Mouse (Mus musculus) forebrain, postnatal 0 days (tissue): ENCODE results near the gene Mrm1. TPM values are rescaled to one million over a fixed set of nuclear protein-coding genes. Genes with fewer than 3 reads are reported as not detected.
"Not testable (repeated sequence)": the region's sequence is repeated elsewhere in the genome, so short reads cannot be mapped to it uniquely, and the experiment has no call there.

Experiments used
- ATAC-seq: fragments of 200-750 bp; cut with Nextera tagmentation; 2 replicates; pipeline ENCODE4 v1.8.0; 2017; ENCODE audit warnings: mild to moderate bottlenecking, moderate library complexity
- DNase-seq: peaks from one replicate; pipeline ENCODE4 v3.0.0-alpha.2; 2015
- H3K27ac ChIP-seq: fragments of 300-500 bp; sonication (generic); 2 replicates; pipeline ENCODE4 v1.5.1; 2014; ENCODE audit warnings: low read depth, mild to moderate bottlenecking, antibody characterized with exemption, low read length, moderate library complexity, mixed read lengths
- H3K27me3 ChIP-seq: fragments of 300-500 bp; sonication (generic); 2 replicates; pipeline ENCODE4 v1.6.1; 2014; ENCODE audit warnings: mild to moderate bottlenecking, low read length, mixed read lengths; ENCODE audit not compliant: insufficient read depth
- H3K36me3 ChIP-seq: fragments of 300-500 bp; sonication (generic); 2 replicates; pipeline ENCODE4 v1.6.1; 2014; ENCODE audit warnings: mild to moderate bottlenecking, moderate library complexity; ENCODE audit not compliant: insufficient read depth
- H3K4me1 ChIP-seq: fragments of 300-500 bp; sonication (generic); 2 replicates; pipeline ENCODE4 v1.6.1; 2014; ENCODE audit warnings: antibody characterized with exemption; ENCODE audit not compliant: insufficient read depth
- H3K4me2 ChIP-seq: fragments of 300-500 bp; sonication (generic); 2 replicates; pipeline ENCODE4 v1.6.1; 2014; ENCODE audit warnings: low read depth, mild to moderate bottlenecking, moderate library complexity
- H3K4me3 ChIP-seq: fragments of 300-500 bp; sonication (generic); 2 replicates; pipeline ENCODE4 v1.5.1; 2014; ENCODE audit warnings: low read depth, low read length, mixed read lengths
- H3K9ac ChIP-seq: fragments of 300-500 bp; sonication (generic); 2 replicates; pipeline ENCODE4 v1.6.1; 2014; ENCODE audit warnings: mild to moderate bottlenecking
- H3K9me3 ChIP-seq: fragments of 300-500 bp; sonication (generic); 2 replicates; pipeline ENCODE4 v1.6.1; 2016; ENCODE audit warnings: low read length
- CTCF ChIP-seq: sonication (generic); IDR thresholded peaks from 2 replicates; pipeline ENCODE4 v1.5.1; 2016; ENCODE audit warnings: antibody characterized with exemption, control low read depth, low read depth
- WGBS: fragments of 180-500 bp; shearing (Covaris S2); extraction: QIAGEN DNeasy Blood & Tissue Kit; methylation state at CpG from one replicate; pipeline ENCODE4 v1.1.7; 2014; 5-methylcytosine and 5-hydroxymethylcytosine counted together
- polyA plus RNA-seq: library from polyadenylated mRNA; unstranded; fragments of >200 nt; fragmentation: Nextera tagmentation; extraction: Ambion mirVana; gene quantifications from 2 replicates; pipeline ENCODE4 v1.2.1, GENCODE M21; 2015
- total RNA-seq: library from RNA; depleted of rRNA; stranded (reverse); fragments of >200 nt; gene quantifications from 2 replicates; pipeline ENCODE4 v1.2.3, GENCODE M21; 2014

Mrm1 gene
- total and polyA plus RNA-seq, 2 experiments from 2014 or later = 12.8 to 14.6 TPM

DNA sequence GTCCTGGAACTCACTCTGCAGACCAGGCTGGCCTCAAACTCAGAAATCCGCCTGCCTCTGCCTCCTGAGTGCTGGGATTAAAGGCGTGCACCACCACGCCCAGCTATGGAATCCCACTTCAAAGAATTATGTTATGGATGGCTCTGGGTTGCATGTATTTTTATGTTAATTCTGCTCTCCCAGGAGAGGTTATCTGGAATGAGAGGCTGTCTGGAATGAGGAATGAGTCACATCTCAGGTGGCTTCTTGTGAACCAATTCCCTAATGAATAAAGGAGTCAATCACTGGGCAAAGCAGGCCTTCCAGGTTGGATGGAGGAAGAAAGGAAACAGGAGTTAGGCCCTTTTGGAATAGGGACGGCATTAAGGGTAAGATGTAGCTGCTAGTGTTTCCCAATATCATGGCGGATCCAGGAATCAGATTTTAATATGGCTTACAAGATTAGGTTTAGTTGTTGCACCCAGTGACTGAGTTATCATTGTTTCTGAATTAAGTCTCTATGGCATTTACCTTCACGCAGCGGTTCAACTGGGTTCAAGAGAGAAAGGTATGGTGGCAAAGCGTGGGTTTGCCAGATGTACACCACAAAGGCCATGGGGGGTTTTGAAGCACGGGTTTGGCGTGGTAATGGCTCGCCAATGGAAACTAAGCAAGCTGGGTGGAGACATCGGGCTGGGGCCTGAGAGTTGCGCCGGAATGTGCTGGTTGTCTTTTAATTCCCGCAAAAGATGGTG is 27.6 kb upstream of the Mrm1 start:
- H3K27me3 ChIP-seq = no peaks in the 10 kb centered on the region
- no peaks in the 10 kb centered on the region for H3K4me1 ChIP-seq
- H3K27ac ChIP-seq = no peak overlapping the region
- no peak for TF ChIP-seq CTCF
- no peaks in the 10 kb centered on the region for H3K9me3 ChIP-seq
- H3K9ac ChIP-seq = no peak overlapping the region
- H3K4me3 ChIP-seq = no peak overlapping the region
- peaks cover 43% of the 10 kb centered on the region for H3K36me3 ChIP-seq
- 96% methylated on average over 15 of the region's 15 CpGs for WGBS
- H3K4me2 ChIP-seq = no peak overlapping the region
- ATAC-seq (no peak), DNase-seq (no peak)

- WGBS = 96% methylated on average over 2 of the region's 2 CpGs
- Histone ChIP-seq H3K36me3 (peaks cover 55% of the 10 kb centered on the region), H3K27ac (no peak overlapping the region), H3K9me3 (no peaks in the 10 kb centered on the region), H3K4me2 (no peak overlapping the region), H3K4me3 (no peak overlapping the region), H3K4me1 (no peaks in the 10 kb centered on the region), H3K9ac (no peak overlapping the region), H3K27me3 (no peaks in the 10 kb centered on the region)
- ATAC-seq = no peak
- TF ChIP-seq CTCF = no peak
- no peak for DNase-seq
Measured at GRCm38 (mm10) chr11:84839330-84839729, 20.0 kb upstream of the Mrm1 start.

GRCm38 (mm10) chr11:84829495-84829894 is 10.2 kb upstream of the Mrm1 start:
- H3K4me1 ChIP-seq, DNase-seq, H3K9me3 ChIP-seq, ATAC-seq, H3K27me3 ChIP-seq, H3K27ac ChIP-seq: not testable (repeated sequence)
- Histone ChIP-seq H3K4me3 (peak overlapping the region; percentile 52), H3K4me2 (peak overlapping the region; percentile 87), H3K9ac (peak overlapping the region; percentile 64; the same call in 1 of the 2 replicates), H3K36me3 (peaks cover 26% of the 10 kb centered on the region)
- 78% methylated on average over 11 of the region's 11 CpGs for WGBS

DNA sequence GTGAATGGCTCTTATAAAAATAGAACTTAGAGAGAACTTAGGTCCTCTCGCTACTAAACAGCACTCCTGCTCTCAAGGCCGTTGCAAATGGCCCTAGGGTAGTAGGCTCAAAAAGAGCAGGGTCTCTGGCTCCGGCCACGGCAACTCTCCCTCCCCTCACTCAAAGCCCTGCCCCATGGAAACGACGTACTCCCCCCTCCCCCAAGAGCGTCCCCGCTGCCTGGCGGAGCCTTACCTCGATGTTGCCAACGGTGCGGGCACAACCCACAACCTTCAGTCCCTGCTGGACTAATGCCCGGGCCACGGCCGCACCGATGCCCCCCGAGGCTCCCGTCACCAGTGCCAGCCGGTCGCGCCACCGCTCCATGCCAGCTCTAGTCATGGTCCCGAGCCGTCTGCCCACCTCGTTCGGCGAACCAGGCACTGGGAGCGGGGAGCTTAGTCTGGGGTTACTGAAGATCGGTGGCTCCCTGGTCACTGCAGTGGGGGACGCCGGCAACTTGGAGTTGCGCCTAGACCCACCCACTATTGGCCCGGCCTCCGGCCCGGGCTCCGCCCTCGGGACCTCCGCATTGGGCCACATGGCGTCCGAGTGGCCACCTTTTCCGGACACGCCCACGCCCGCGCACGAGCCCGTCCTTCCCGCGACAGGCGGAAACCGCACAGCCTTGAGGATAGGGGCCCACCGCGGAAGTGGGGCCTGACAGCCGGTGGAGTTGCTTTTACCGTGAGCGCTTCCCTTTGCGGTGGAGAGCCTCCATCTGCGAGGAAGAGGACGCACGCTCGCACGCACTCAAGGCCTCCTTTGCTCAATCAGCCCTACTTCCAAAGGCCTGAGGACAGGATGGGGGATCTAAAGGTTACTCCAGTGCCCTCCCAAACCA is 9.4 kb upstream of the Mrm1 start, which contains the start of gene Dhrs11:
Dhrs11 (minus strand) TSS at position 479 of the 884 bp plus-strand sequence.
- Histone ChIP-seq H3K4me3 (peak within 1 kb of the TSS; percentile 52), H3K4me1 (no peaks in the 10 kb centered on the region; the same call in none of the 2 replicates), H3K27me3 (no peaks in the 10 kb centered on the region), H3K27ac (peak within 1 kb of the TSS; percentile 50), H3K4me2 (peak within 1 kb of the TSS; percentile 87), H3K36me3 (peaks cover 19% of the 10 kb centered on the region), H3K9me3 (no peaks in the 10 kb centered on the region), H3K9ac (peak within 1 kb of the TSS; percentile 64)
- 2% methylated on average over 62 of the region's 62 CpGs for WGBS
- no peak for TF ChIP-seq CTCF
- DNase-seq (peak; percentile 78), ATAC-seq (peak; percentile 90)

DNA sequence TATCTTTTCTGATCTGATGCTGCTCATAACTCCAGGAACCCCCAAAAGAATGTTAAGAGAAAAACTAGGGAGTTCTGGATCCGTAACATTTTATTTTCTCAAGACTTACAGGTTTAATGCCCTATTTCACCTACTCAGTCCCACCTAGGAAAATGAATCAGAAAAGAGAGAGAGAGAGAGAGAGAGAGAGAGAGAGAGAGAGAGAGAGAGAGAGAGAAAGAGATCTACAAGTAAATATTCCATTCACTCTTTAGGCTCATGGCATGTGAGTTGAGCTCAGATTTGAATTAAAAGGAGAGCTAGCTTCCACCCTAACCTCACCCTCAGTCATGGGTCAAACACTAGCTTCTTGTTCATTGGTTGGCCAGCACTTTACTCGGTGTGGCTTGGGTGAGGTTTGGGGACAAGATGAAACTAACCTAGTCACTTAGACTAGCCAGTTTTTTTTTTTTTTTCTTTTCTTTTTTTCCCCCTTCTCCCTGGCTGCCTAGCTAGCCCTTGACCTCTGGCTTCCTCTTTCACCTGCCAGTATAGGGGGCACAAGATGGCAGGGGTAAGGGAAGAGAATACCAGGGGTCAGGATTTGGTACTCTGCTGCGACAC is 8.7 kb upstream of the Mrm1 start:
- WGBS = 53% methylated on average over 3 of the region's 3 CpGs
- H3K4me2 ChIP-seq = peak overlapping the region; percentile 87
- peaks cover 16% of the 10 kb centered on the region for H3K36me3 ChIP-seq
- H3K4me1 ChIP-seq = no peaks in the 10 kb centered on the region; the same call in none of the 2 replicates
- H3K27me3 ChIP-seq = no peaks in the 10 kb centered on the region
- DNase-seq (no peak), ATAC-seq (no peak)
- no peak for TF ChIP-seq CTCF
- H3K9me3 ChIP-seq = no peaks in the 10 kb centered on the region
- H3K9ac ChIP-seq = peak overlapping the region; percentile 64; the same call in 1 of the 2 replicates
- H3K4me3 ChIP-seq = peak overlapping the region; percentile 52
- H3K27ac ChIP-seq = no peak overlapping the region

DNA sequence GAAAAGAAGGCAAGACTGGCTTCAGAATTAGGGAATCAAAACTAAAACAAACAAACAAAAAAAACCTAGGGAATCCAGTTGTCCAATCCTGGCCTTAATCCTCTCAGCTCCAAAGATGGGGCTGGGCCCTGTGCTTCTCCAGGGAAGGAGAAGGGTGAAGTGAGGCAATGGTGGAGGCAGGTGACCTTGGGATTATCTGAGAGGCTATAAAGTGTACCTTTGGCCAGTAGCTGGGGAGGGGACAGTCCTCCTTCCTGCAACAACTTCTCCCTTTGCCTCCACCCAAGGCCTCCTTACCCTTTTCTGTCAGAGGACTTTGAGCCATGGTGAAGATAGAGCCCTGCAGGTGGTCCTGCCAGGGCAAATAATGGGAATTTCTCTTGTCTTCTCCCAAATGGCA is 8.2 kb upstream of the Mrm1 start:
- H3K9me3 ChIP-seq = no peaks in the 10 kb centered on the region
- H3K4me3 ChIP-seq = no peak overlapping the region
- no peak overlapping the region for H3K4me2 ChIP-seq
- no peak for TF ChIP-seq CTCF
- H3K4me1 ChIP-seq = no peaks in the 10 kb centered on the region; the same call in none of the 2 replicates
- DNase-seq (no peak), ATAC-seq (no peak)
- H3K36me3 ChIP-seq = peaks cover 11% of the 10 kb centered on the region
- no peak overlapping the region for H3K27ac ChIP-seq
- H3K27me3 ChIP-seq = no peaks in the 10 kb centered on the region
- no peak overlapping the region for H3K9ac ChIP-seq

- Histone ChIP-seq H3K27me3 (no peaks in the 10 kb centered on the region), H3K4me2 (no peak overlapping the region), H3K27ac (no peak overlapping the region), H3K9ac (no peak overlapping the region), H3K36me3 (peaks cover 3% of the 10 kb centered on the region), H3K4me3 (no peak overlapping the region), H3K9me3 (no peaks in the 10 kb centered on the region), H3K4me1 (no peaks in the 10 kb centered on the region; the same call in none of the 2 replicates)
- ATAC-seq (no peak), DNase-seq (no peak)
- WGBS = 39% methylated on average over 3 of the region's 3 CpGs
- no peak for TF ChIP-seq CTCF
Measured at GRCm38 (mm10) chr11:84826185-84826584, 6.9 kb upstream of the Mrm1 start.
